Mouse (Mus musculus) small intestine, adult 10 weeks (tissue): Measurements from ENCODE around the gene Zbtb12. TPM values are rescaled to one million over a fixed set of nuclear protein-coding genes. Genes with fewer than 3 reads are reported as not detected.

Experiments used
- polyA plus RNA-seq: library from polyadenylated mRNA; stranded (reverse); fragments of 350-450 nt; fragmentation: Illumina TruSeq; extraction: RNeasy Lipid Tissue Mini Kit (QIAGEN cat#74804); gene quantifications from one replicate; pipeline ENCODE4 v1.2.3, GENCODE M21; 2014; ENCODE audit warnings: low replicate concordance

Gene Zbtb12
- polyA plus RNA-seq: 1.3 TPM

GRCm38 (mm10) chr17:34879336-34879879, at the start of gene Zbtb12:
Gene Zbtb12 (plus strand): TSS chr17:34879483.

DNA sequence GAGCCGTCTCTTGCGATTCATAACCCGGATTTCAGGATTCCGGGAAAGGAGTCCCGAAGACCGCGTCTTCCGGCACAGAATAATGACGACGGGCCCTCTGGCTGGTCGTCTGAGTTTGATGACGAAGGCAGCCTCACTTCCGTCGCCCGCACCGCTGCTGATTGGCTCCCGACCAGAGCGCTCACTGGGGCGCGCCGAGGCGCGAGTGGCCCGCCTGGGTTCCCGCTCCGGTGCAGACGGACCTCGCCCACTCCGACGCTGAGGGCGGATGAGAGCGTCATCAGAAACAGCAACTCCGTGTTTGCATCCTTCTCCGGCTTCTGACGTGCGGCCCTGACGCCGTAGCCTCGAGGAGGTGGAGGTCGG, 42.4 kb upstream of the Zbtb12 start, which contains the start of the genes Stk19 and Dxo:
Stk19 (minus strand) TSS at position 90 of the 366 bp plus-strand sequence.
Dxo (plus strand) TSS at position 164 of the 366 bp plus-strand sequence.

DNA sequence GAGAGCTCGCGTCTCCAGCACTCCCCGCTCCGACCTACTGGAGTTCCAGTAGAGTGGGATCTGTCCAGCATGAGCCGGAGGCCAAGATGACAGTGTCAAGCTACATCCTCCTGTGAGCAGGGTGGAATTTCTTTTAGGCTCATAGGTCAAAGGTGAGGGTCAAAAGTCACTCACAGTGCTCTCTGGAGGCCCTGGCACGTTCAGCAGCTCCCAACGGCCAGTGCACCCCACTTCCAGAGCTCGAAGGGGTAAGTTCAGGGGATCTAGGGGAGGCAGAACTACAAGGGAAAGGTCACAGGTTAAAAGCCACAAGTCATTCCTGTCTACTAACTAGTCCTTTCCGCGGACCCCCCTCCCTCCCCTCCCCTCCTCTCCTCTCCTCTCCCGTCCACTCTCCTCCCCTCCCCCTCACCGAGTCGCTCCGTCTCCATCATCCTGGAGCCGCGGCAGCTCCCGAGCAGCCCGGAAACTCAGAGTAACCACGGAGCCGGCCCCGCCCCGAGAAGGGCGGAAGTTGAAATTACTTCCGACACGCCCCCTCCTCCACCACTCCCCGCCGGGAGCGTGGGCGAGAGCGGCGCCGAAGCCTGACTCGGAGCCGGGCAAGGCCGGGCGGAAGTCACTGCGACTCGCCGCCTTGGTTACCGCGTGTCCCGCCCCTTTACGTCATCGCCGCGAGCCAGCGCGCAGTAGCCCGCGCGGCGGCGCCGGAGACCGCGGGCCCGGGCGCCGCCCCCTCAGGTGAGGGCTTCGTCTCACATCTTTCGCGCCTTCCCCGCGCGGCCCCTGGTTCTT, 29.4 kb upstream of the Zbtb12 start, which contains the start of the genes Skiv2l and Nelfe:
Skiv2l (minus strand) TSS at position 489 of the 795 bp plus-strand sequence.
Nelfe (plus strand) TSS at position 670 of the 795 bp plus-strand sequence.

GRCm38 (mm10) chr17:34862416-34863081, 16.7 kb upstream of the Zbtb12 start, which contains the start of gene Cfb:
Gene Cfb (minus strand): TSS chr17:34862518.

DNA sequence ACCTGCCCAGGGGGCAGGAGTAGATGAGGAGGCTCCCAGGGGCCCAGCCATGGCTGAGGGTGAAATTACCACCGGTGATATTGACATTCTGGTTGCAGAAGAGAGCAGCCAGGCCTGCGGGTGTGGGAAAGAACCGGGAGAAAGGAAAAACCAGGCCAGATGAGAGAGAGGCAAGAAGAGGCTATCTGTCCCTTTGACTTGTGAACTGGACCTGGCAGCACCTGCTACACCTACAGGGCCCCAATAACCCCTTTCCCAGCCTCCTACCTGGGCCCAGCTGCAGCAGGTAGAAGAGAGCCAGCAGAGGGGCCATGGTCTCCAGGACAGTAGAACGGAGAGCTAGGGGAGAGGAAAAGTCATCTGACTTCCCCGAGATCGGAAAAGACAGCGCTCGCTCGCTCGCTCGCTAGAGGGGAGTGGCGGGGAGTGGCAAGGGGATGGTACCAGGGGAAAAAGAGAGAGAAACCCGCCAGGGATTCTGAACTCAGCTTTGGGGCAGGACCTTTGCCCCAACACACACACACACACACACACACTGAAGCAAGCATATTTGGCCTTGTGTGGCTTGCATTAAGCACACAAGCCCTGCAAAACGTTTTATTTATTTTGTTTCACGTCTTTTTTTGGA, 2.5 kb downstream of the Zbtb12 start, which contains the start of gene Gm20547:
Gm20547 (minus strand) TSS at position 360 of the 628 bp plus-strand sequence.

GRCm38 (mm10) chr17:34898160-34898586, 18.9 kb downstream of the Zbtb12 start, which contains the start of the genes C2 and Ehmt2:
Gene C2 (minus strand): TSS chr17:34898265.
Gene Ehmt2 (plus strand): TSS chr17:34898469.

DNA sequence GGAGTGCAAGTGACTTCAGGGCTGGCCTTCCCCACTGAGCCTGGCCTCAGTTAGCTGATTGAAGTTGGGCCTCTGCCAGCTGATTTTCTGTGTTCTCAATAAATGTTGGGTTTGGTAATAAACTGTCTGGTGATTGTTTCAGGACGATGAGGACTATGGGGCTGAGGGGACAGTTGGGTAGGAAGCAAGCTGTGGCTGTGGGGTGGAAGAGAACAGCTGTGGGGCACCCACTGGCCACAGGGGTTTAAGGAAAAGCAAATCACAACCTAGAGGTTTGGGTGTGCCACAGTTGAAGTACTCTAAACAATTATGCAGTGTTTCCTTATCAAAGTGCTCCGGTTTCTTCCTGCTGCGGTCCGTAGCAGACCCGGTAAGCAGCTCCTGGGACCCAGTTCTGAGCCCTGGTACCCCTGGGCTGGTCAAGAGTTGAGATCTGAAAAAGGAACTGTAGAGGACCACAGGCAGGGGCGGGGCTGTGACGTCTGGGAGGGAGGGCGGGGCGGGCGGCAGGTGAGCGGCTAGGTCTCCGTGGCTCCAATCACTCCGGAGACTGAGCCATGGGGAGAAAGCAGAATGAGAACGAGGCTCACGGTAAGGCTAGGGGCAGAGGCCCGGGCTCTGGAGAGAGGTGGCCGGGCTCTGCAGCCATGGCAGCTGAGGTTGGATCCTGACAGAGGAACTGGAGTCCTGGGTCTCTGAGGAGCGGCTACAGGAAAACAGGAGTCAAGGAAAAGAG, 34.8 kb downstream of the Zbtb12 start, which contains the start of gene Slc44a4:
Slc44a4 (plus strand) TSS at position 537 of the 736 bp plus-strand sequence.

DNA sequence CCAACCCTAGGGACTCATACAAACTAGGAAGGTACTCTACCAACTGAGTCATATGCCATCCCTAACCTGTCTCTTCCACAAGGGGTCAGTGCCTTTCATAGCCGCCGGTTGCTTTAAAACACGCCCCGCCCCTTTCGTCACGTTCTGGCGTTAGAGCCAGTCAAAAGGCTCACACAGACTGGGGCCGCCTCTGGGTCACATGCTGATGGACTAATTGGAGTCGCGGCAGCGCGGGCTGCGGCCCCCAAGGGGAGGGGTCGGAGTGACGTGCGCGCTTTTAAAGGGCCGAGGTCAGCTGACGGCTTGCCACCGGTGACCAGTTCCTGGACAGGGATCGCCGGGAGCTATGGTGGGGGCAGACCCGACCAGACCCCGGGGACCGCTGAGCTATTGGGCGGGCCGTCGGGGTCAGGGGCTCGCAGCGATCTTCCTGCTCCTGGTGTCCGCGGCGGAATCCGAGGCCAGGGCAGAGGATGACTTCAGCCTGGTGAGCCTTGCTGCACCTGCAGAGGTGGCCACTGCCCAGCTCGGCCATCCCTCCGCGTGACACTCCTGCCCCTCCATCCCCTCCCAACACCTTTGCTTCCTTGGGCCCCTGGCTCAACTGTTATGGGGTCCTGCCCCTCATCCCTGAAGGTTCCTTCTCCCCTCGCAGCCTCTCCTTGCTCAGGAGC, 51.9 kb downstream of the Zbtb12 start, which contains the start of gene Neu1:
Neu1 (plus strand) TSS at position 193 of the 674 bp plus-strand sequence.

Other genes with a start within 250 kb of the Zbtb12 start
- gene Prrt1, start 249.9 kb upstream of the Zbtb12 start, polyA plus RNA-seq: 1.6 TPM
- gene Fkbpl, start 234.7 kb upstream of the Zbtb12 start, polyA plus RNA-seq: 1.6 TPM
- gene Atf6b, start 232.3 kb upstream of the Zbtb12 start, polyA plus RNA-seq: 1.3 TPM
- gene Tnxb, start 208.9 kb upstream of the Zbtb12 start, polyA plus RNA-seq: not detected
- 0.19 TPM for gene C4b, start 135.6 kb upstream of the Zbtb12 start, polyA plus RNA-seq
- not detected for gene Cyp21a1, start 74.9 kb upstream of the Zbtb12 start, polyA plus RNA-seq
- 17.0 TPM for gene Stk19, start 42.5 kb upstream of the Zbtb12 start, polyA plus RNA-seq
- gene Dxo, start 42.5 kb upstream of the Zbtb12 start, polyA plus RNA-seq: 1.6 TPM
- 4.8 TPM for gene Skiv2l, start 29.3 kb upstream of the Zbtb12 start, polyA plus RNA-seq
- gene Nelfe, start 29.1 kb upstream of the Zbtb12 start, polyA plus RNA-seq: 0.41 TPM
- 20.3 TPM for gene Cfb, start 17.0 kb upstream of the Zbtb12 start, polyA plus RNA-seq
- gene Gm20547, start 2.6 kb downstream of the Zbtb12 start, polyA plus RNA-seq: 2.4 TPM
- gene C2, start 18.8 kb downstream of the Zbtb12 start, polyA plus RNA-seq: not detected
- gene Ehmt2, start 19.0 kb downstream of the Zbtb12 start, polyA plus RNA-seq: 5.3 TPM
- gene Slc44a4, start 35.0 kb downstream of the Zbtb12 start, polyA plus RNA-seq: 2.7 TPM
- 3.6 TPM for gene Neu1, start 51.8 kb downstream of the Zbtb12 start, polyA plus RNA-seq
- gene Hspa1b, start 79.8 kb downstream of the Zbtb12 start, polyA plus RNA-seq: 1.3 TPM
- gene Gm20481, start 90.4 kb downstream of the Zbtb12 start, polyA plus RNA-seq: not detected
- 0.52 TPM for gene Hspa1a, start 92.7 kb downstream of the Zbtb12 start, polyA plus RNA-seq
- not detected for gene Hspa1l, start 93.2 kb downstream of the Zbtb12 start, polyA plus RNA-seq
- 12.4 TPM for gene Lsm2, start 102.4 kb downstream of the Zbtb12 start, polyA plus RNA-seq
- gene Vars, start 121.5 kb downstream of the Zbtb12 start, polyA plus RNA-seq: 0.37 TPM
- 0.11 TPM for gene Vwa7, start 137.1 kb downstream of the Zbtb12 start, polyA plus RNA-seq
- not detected for gene Sapcd1, start 148.5 kb downstream of the Zbtb12 start, polyA plus RNA-seq
- 0.93 TPM for gene Msh5, start 167.3 kb downstream of the Zbtb12 start, polyA plus RNA-seq
- gene Clic1, start 170.5 kb downstream of the Zbtb12 start, polyA plus RNA-seq: 31.3 TPM
- not detected for gene Ddah2, start 179.6 kb downstream of the Zbtb12 start, polyA plus RNA-seq
- gene Ly6g6c, start 185.9 kb downstream of the Zbtb12 start, polyA plus RNA-seq: not detected
- 0.59 TPM for gene Mpig6b, start 186.7 kb downstream of the Zbtb12 start, polyA plus RNA-seq
- gene Ly6g6e, start 197.4 kb downstream of the Zbtb12 start, polyA plus RNA-seq: not detected
- not detected for gene Ly6g6d, start 198.6 kb downstream of the Zbtb12 start, polyA plus RNA-seq
- gene Ly6g6f, start 206.1 kb downstream of the Zbtb12 start, polyA plus RNA-seq: not detected
- gene Abhd16a, start 209.8 kb downstream of the Zbtb12 start, polyA plus RNA-seq: 3.7 TPM
- gene Ly6g5c, start 228.8 kb downstream of the Zbtb12 start, polyA plus RNA-seq: not detected
- gene Ly6g5b, start 235.9 kb downstream of the Zbtb12 start, polyA plus RNA-seq: not detected
- gene Gpank1, start 242.0 kb downstream of the Zbtb12 start, polyA plus RNA-seq: 2.3 TPM
- 112 TPM for gene Csnk2b, start 242.6 kb downstream of the Zbtb12 start, polyA plus RNA-seq
- gene D17H6S53E, start 246.9 kb downstream of the Zbtb12 start, polyA plus RNA-seq: 1.7 TPM